Mouse (Mus musculus) neural tube, embryonic 11.5 days (tissue): Measurements from ENCODE around the gene Vamp2. TPM values are rescaled to one million over a fixed set of nuclear protein-coding genes. Genes with fewer than 3 reads are reported as not detected.

ENCODE experiments used
- ATAC-seq: fragments of 200-750 bp; cut with Nextera tagmentation; 2 replicates; pipeline ENCODE4 v1.8.0; 2017; ENCODE audit warnings: moderate number of reproducible peaks, mild to moderate bottlenecking, moderate TSS enrichment, moderate library complexity; ENCODE audit not compliant: insufficient read depth, low FRiP score, low TSS enrichment
- DNase-seq: peaks from one replicate; pipeline ENCODE4 v3.0.0-alpha.2; 2015; ENCODE audit warnings: low spot score
- H3K27ac ChIP-seq: fragments of 300-500 bp; sonication (generic); 2 replicates; pipeline ENCODE4 v1.5.1; 2014; ENCODE audit warnings: low read depth, mild to moderate bottlenecking, low read length
- H3K27me3 ChIP-seq: fragments of 300-500 bp; sonication (generic); 2 replicates; pipeline ENCODE4 v1.6.1; 2014; ENCODE audit warnings: mild to moderate bottlenecking, low read length, mixed read lengths; ENCODE audit not compliant: control insufficient read depth, insufficient read depth
- H3K36me3 ChIP-seq: fragments of 300-500 bp; sonication (generic); 2 replicates; pipeline ENCODE4 v1.6.1; 2014; ENCODE audit warnings: mild to moderate bottlenecking, low read length, moderate library complexity, mixed read lengths; ENCODE audit not compliant: control insufficient read depth, insufficient read depth
- H3K4me1 ChIP-seq: fragments of 300-500 bp; sonication (generic); 2 replicates; pipeline ENCODE4 v1.6.1; 2014; ENCODE audit warnings: low read length, mixed read lengths; ENCODE audit not compliant: control insufficient read depth, insufficient read depth
- H3K4me2 ChIP-seq: fragments of 300-500 bp; sonication (generic); 2 replicates; pipeline ENCODE4 v1.6.1; 2014; ENCODE audit warnings: low read depth, mild to moderate bottlenecking, moderate library complexity
- H3K4me3 ChIP-seq: fragments of 300-500 bp; sonication (generic); 2 replicates; pipeline ENCODE4 v1.5.1; 2014; ENCODE audit warnings: low read depth, low read length
- H3K9ac ChIP-seq: fragments of 300-500 bp; sonication (generic); 2 replicates; pipeline ENCODE4 v1.6.1; 2014; ENCODE audit warnings: mild to moderate bottlenecking, low read length
- H3K9me3 ChIP-seq: fragments of 300-500 bp; sonication (generic); 2 replicates; pipeline ENCODE4 v1.6.1; 2016; ENCODE audit warnings: low read length; ENCODE audit not compliant: control insufficient read depth
- WGBS: fragments of 180-500 bp; shearing (Covaris S2); extraction: QIAGEN DNeasy Blood & Tissue Kit; methylation state at CpG from one replicate; pipeline ENCODE4 v1.1.7; 2014; 5-methylcytosine and 5-hydroxymethylcytosine counted together
- polyA plus RNA-seq: library from polyadenylated mRNA; unstranded; fragments of >200 nt; fragmentation: Nextera tagmentation; extraction: Ambion mirVana; gene quantifications from 2 replicates; pipeline ENCODE4 v1.2.1, GENCODE M21; 2014

The Vamp2 gene
- polyA plus RNA-seq, 1 experiment from 2014 or later = 112 TPM

DNA sequence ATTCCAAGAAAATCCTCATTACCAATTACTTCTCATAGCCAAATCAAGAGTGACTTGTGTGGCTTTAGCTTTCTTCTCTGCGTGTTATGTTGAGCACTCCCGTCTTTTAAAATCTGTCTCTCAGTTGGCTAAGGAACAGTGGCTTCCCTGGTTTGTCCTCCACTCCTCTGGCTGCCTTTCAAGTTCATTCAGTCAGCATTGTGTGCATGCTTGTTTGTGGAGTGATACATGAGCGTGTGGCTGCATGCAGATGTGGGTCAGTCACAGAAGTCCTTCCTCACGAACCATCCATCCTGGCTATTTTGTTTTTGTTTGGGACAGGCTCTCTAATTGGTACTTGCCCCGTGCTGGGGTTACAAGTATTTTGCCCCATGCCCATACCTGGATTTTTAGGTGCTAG is 11.7 kb upstream of the Vamp2 start:
- Histone ChIP-seq H3K27ac (no peak overlapping the region), H3K36me3 (no peaks in the 10 kb centered on the region), H3K27me3 (no peaks in the 10 kb centered on the region), H3K4me1 (peaks cover 2% of the 10 kb centered on the region; the same call in 1 of the 2 replicates), H3K9me3 (no peaks in the 10 kb centered on the region), H3K9ac (no peak overlapping the region), H3K4me2 (no peak overlapping the region), H3K4me3 (no peak overlapping the region)
- WGBS = 76% methylated on average over 5 of the region's 5 CpGs
- DNase-seq (no peak), ATAC-seq (no peak)

DNA sequence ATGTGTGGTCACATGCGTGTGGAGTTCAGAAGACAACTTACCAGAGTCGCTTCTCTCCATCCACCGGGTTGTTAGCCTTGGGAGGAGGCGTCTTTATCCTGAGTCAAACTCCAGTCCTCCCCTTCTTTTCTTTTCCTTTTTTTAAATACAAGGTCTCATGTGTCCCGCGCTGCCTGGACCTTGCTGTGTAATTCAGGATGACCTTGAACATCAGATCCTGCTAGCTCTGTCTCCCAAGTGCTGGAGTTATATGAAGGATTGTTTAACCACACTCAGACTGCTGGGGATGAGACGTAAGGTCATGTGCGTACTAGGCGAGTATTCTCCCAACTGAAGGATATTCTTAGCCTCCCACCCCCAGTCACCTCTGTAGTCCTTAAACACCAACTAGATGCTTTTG is 11.0 kb upstream of the Vamp2 start:
- no peak overlapping the region for H3K4me3 ChIP-seq
- H3K9ac ChIP-seq = no peak overlapping the region
- H3K36me3 ChIP-seq = no peaks in the 10 kb centered on the region
- DNase-seq (no peak), ATAC-seq (no peak)
- H3K27ac ChIP-seq = no peak overlapping the region
- 92% methylated on average over 9 of the region's 9 CpGs for WGBS
- H3K4me2 ChIP-seq = no peak overlapping the region
- no peaks in the 10 kb centered on the region for H3K9me3 ChIP-seq
- peaks cover 2% of the 10 kb centered on the region; the same call in 1 of the 2 replicates for H3K4me1 ChIP-seq
- no peaks in the 10 kb centered on the region for H3K27me3 ChIP-seq

DNA sequence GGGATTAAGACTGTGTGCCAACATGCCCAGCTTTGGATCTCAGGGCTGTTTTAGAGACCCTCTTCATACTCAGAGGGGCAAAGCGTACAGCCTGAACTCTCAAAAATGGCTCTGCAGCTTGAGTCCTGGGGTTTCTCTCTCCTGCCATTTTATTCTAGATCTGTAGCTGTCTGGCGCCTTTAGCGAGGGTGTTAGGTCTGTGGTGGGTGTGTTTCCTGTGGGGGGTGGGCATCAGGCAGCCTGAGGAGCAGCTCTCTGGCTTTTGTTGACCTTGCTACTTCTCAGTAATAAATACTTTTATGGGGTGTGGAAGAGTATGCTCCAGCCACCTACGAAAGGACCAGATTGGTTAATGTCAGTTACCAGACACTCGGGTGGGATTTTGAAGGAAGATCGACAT is 10.2 kb upstream of the Vamp2 start:
- no peak overlapping the region for H3K27ac ChIP-seq
- no peaks in the 10 kb centered on the region for H3K9me3 ChIP-seq
- no peaks in the 10 kb centered on the region for H3K36me3 ChIP-seq
- H3K4me2 ChIP-seq = no peak overlapping the region
- no peaks in the 10 kb centered on the region for H3K4me1 ChIP-seq
- H3K27me3 ChIP-seq = no peaks in the 10 kb centered on the region
- DNase-seq (no peak), ATAC-seq (no peak)
- no peak overlapping the region for H3K9ac ChIP-seq
- 73% methylated on average over 6 of the region's 6 CpGs for WGBS
- H3K4me3 ChIP-seq = no peak overlapping the region

DNA sequence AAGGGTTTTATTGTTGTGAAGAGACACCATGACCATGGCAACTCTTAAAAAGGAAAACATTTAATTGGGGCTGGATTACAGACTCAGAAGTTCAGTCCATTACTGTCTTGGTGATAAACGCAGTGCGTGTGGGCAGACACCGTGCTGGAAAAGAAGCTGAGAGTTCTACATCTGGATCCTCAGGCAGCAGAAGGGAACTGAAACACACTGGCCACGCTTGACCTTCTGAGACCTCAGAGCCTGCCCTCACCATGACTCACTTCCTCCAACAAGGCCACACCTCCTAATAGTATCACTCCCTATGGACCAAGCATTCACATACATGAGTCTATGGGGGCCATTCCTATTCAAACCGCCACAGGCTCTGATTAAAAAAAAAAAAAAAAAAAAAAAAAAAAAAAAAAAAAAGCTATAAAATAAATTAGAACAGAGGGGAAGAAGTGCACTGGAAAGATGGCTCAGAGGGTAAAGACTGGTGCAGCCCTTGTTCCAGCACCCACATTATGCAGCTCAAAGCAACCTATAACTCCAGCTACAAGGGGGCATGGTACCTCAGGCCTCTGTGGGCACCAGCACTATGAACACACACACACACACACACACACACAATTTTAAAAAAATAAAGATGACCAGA is 9.4 kb upstream of the Vamp2 start:
- Histone ChIP-seq H3K4me3 (no peak overlapping the region), H3K9ac (no peak overlapping the region), H3K27me3 (no peaks in the 10 kb centered on the region), H3K36me3 (no peaks in the 10 kb centered on the region), H3K27ac (no peak overlapping the region), H3K4me2 (no peak overlapping the region), H3K9me3 (no peaks in the 10 kb centered on the region), H3K4me1 (no peaks in the 10 kb centered on the region)
- WGBS = 66% methylated on average over 5 of the region's 5 CpGs
- DNase-seq (no peak), ATAC-seq (no peak)

DNA sequence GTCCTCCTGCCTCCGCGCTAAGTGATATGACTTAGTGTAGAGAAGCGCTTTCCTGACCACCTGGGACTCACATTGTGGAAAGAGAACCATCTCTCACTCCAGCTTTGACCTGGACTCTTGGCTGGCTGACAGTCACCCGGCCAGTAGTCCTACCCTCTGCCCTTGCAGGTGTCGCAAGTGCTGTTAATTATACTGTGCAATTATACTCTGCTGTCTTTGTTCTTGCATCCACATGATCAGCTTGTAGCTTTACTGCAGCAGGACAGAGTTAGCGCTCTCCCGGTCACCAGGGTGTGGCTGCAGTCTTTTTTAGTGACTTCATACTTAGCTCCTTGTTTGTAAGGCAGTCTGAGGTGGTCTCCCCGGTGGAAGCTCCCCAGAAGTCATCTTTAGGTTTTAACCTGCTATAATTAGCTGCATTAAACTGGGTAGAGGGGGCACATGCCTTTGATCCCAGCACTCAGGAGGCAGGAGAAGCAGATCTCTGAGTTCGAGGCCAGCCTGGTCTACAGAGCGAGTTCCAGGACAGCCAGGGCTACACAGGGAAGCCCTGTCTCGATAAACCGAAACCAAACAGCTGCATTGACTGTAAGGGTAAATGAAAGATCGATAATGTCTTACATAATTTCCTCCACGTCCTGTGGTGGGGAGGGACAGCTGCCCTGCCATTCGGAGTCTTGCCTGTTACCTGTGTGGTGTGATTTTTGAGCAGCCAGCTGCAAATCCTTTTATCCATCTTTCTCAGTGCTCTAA is 8.0 kb upstream of the Vamp2 start:
- Histone ChIP-seq H3K36me3 (no peaks in the 10 kb centered on the region), H3K27me3 (no peaks in the 10 kb centered on the region), H3K9ac (no peak overlapping the region), H3K27ac (no peak overlapping the region), H3K4me1 (no peaks in the 10 kb centered on the region), H3K4me3 (no peak overlapping the region), H3K4me2 (no peak overlapping the region), H3K9me3 (no peaks in the 10 kb centered on the region)
- ATAC-seq (no peak), DNase-seq (no peak)
- 78% methylated on average over 15 of the region's 15 CpGs for WGBS

DNA sequence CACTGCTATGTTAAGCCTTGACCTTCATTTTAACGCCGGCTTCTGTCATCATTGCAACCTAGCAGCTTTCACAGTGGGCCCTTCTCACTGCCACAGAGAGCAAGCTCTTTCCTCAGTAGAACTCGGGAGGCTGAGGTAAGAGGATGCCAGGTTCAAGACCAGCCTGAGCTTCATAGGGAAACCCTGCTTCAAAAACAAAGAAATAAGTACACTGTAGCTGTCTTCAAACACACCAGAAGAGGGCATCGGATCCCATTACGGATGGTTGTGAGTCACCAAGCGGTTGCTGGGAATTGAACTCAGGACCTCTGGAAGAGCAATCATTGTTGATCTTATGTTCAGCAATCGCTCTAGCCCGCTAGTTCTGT is 7.5 kb upstream of the Vamp2 start:
- Histone ChIP-seq H3K4me2 (no peak overlapping the region), H3K9ac (no peak overlapping the region), H3K9me3 (no peaks in the 10 kb centered on the region), H3K27ac (no peak overlapping the region), H3K36me3 (no peaks in the 10 kb centered on the region), H3K4me1 (no peaks in the 10 kb centered on the region), H3K4me3 (no peak overlapping the region), H3K27me3 (no peaks in the 10 kb centered on the region)
- no peak for DNase-seq
- ATAC-seq = no peak
- 83% methylated on average over 8 of the region's 8 CpGs for WGBS

DNA sequence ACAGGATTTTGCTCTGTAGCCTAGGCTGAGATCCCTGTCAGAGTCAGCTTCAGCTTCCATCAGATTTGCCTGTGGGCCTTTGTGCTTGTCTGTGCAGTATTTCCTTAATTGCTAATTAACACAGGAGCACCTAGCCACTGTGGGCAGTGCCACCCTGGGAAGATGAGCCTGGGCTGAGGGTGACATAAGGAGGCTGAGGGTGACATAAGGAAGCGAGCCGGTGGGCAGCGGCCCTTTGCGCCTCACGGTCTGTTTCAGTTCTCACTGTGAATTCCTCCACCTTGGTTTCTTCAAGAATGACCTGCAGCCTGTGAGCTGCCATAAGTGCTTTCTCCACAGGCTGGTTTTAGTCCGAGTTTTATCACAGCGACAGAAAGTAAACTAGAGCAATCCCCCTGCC is 6.7 kb upstream of the Vamp2 start:
- no peak overlapping the region for H3K4me3 ChIP-seq
- H3K9me3 ChIP-seq = no peaks in the 10 kb centered on the region
- no peak overlapping the region for H3K27ac ChIP-seq
- no peak overlapping the region for H3K4me2 ChIP-seq
- ATAC-seq (no peak), DNase-seq (no peak)
- H3K9ac ChIP-seq = no peak overlapping the region
- no peaks in the 10 kb centered on the region for H3K4me1 ChIP-seq
- H3K36me3 ChIP-seq = no peaks in the 10 kb centered on the region
- WGBS = 81% methylated on average over 7 of the region's 7 CpGs
- H3K27me3 ChIP-seq = no peaks in the 10 kb centered on the region

DNA sequence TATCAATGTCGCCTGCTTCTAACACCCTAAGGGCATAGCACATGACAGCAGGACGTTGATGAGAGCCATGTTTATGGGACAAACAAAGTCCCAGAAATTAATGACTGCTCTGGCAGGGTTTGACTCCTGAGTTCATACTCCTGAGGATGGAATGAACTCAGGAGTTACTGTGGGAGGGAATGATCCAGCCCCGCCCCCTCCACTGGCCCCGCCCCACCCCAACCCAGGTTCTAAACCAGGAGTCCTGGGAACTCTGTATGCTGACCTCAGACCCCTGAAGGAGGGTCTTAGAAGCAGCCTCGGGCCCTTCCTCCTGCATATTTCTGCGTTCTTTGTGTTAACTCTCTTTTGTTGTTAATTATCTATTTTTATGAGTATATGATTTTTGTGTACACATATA is 2.7 kb upstream of the Vamp2 start:
- peaks cover 10% of the 10 kb centered on the region for H3K4me1 ChIP-seq
- H3K27ac ChIP-seq = no peak overlapping the region
- DNase-seq (no peak), ATAC-seq (no peak)
- H3K36me3 ChIP-seq = no peaks in the 10 kb centered on the region
- no peaks in the 10 kb centered on the region for H3K27me3 ChIP-seq
- H3K4me3 ChIP-seq = no peak overlapping the region
- H3K9me3 ChIP-seq = no peaks in the 10 kb centered on the region
- no peak overlapping the region for H3K9ac ChIP-seq
- H3K4me2 ChIP-seq = no peak overlapping the region
- 69% methylated on average over 6 of the region's 6 CpGs for WGBS

DNA sequence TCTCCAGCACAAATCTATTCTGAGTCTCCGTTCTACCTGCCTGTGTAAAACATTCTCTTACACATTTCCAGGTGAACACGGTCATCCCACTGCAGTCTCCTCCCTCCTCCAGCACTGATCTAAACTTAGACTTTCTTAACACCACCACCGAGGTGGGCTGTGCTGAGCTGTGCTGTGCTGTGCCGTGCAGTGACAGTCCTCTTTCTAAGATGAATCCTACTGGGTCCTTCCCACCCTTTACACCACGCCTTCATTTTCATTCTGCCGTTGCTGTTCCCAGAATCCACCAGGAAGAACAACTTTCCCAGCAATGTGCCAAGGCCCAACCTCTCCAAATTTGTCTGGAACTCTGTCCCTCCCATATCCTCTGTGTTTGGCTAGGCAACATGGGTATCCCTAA is 1.9 kb upstream of the Vamp2 start:
- H3K4me2 ChIP-seq = no peak overlapping the region
- peaks cover 10% of the 10 kb centered on the region for H3K4me1 ChIP-seq
- no peak overlapping the region for H3K9ac ChIP-seq
- DNase-seq (no peak), ATAC-seq (no peak)
- H3K27me3 ChIP-seq = no peaks in the 10 kb centered on the region
- H3K36me3 ChIP-seq = no peaks in the 10 kb centered on the region
- 67% methylated on average over 6 of the region's 6 CpGs for WGBS
- H3K4me3 ChIP-seq = no peak overlapping the region
- H3K9me3 ChIP-seq = no peaks in the 10 kb centered on the region
- H3K27ac ChIP-seq = no peak overlapping the region
